ENCODE assay signal across 7 mouse cellular contexts in the genomic region with DNA sequence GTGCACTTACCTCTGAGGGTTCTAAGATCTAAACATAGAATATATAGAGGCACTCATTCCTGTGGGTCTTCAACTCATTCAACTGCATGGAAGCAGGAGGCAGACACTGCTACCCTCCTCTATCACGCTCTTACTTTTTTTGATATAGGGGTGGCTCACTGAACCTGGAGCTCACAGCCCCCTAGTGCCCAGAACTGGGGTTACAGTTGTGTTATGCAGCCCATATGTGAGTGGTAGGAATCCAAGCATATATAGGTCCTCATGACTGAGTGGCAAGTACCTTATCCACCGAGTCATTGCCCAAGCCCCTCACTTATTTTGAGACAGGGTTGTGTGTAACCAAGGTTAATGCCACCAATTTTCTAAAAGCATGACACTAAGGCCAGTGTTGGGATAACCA. TPM values are rescaled to one million over a fixed set of nuclear protein-coding genes. Genes with fewer than 3 reads are reported as not detected.
A peak's percentile ranks its signal among the peaks of the same experiment; 100 is the strongest.
DNase-seq lines count a peak whose midpoint lies in the region; TF ChIP-seq lines count a peak whose summit lies in the region.

No protein-coding gene starts in this region.

- TF ChIP-seq CTCF in kidney, adult 2 months (conservative IDR thresholded peaks at IDR 0.05; ENCODE audit: insufficient read depth, insufficient read length, low read depth, low read length), result peak; percentile 55

- intact Hi-C loops in heart, postnatal 10 days (cut with DNase I), result no loop called here

- no peak overlapping the region for H3K4me3 ChIP-seq in kidney, adult 2 months (ENCODE audit: insufficient read depth, low read depth, low read length)

- TF ChIP-seq POLR2A in kidney, adult 2 months (IDR thresholded peaks at IDR 0.05; ENCODE audit: low read depth, low read length), result no peak

- DNase-seq in kidney, adult 2 months, result peak; percentile 24
- DNase-seq in kidney, adult 11 months, result no peak
- DNase-seq in CD8-positive naive resting alpha-beta T cell, adult 2 months (ENCODE audit: low read depth in 2 of 2, low spot score in 2 of 2), result peak; percentile 11 to 45
- DNase-seq in R1 (ENCODE audit: low read depth, low spot score), result peak; percentile 72
- DNase-seq in heart, postnatal 10 days, result peak; percentile 24 to 40
- DNase-seq in naive thymus-derived CD4-positive, alpha-beta T cell, adult 2 months (ENCODE audit: low read depth), result peak; percentile 75
- no peak for DNase-seq in layer of hippocampus, adult 11-12 months (ENCODE audit: low spot score)

- WGBS in kidney, adult 2 months, result 74% methylated on average over 2 of the region's 2 CpGs

- no peak overlapping the region for H3K27ac ChIP-seq in kidney, adult 2 months (ENCODE audit: insufficient read depth, low read depth, low read length)

- peaks cover 19% of the 10 kb centered on the region for H3K36me3 ChIP-seq in kidney, adult 2 months (ENCODE audit: control insufficient read depth, insufficient read depth, low read length)

- peaks cover 7% of the 10 kb centered on the region; the same call in 1 of the 2 replicates for H3K4me1 ChIP-seq in kidney, adult 2 months (ENCODE audit: control insufficient read depth, insufficient read depth, low read length)

- H3K27me3 ChIP-seq in kidney, adult 2 months (replicated peaks; ENCODE audit: control insufficient read depth, insufficient read depth, low read length), result no peaks in the 10 kb centered on the region

RNA-seq across cellular contexts. Expression of a gene that starts 6.4 kb away (rescaled TPM):
- polyA plus RNA-seq in kidney, adult 2 months (2012; rRNA removed), result 344 and 370 TPM in 2 replicates
- 100 to 1,000 TPM; 246 to 281 TPM for total RNA-seq in heart, postnatal 10 days (2021)

RNA-seq across cellular contexts. Expression of a gene that starts 51.7 kb away (rescaled TPM):
- polyA plus RNA-seq in kidney, adult 2 months (2012; rRNA removed), result 22.6 and 25.5 TPM in 2 replicates
- 10 to 100 TPM; 59.8 to 63.1 TPM for total RNA-seq in heart, postnatal 10 days (2021)

Comparison
In these comparisons a context has a peak if more than half of its experiments do, and no peak if none do; other contexts are left out.
1. DNase-seq: peak in kidney, adult 2 months (single experiment), CD8-positive naive resting alpha-beta T cell, adult 2 months (2 of 2), R1 (single experiment), heart, postnatal 10 days (2 of 2) and naive thymus-derived CD4-positive, alpha-beta T cell, adult 2 months (single experiment); none in kidney, adult 11 months (single experiment) and layer of hippocampus, adult 11-12 months (single experiment).